Mouse (Mus musculus): ENCODE measurements around the gene Fbxo4.

- no peak for TF ChIP-seq CTCF (IDR thresholded peaks at IDR 0.05; ENCODE audit: extremely low read depth, insufficient read length, insufficient replicate concordance, low read depth, low read length)
- TF ChIP-seq POLR2A (IDR thresholded peaks at IDR 0.05; ENCODE audit: low read depth, low read length): no peak
Measured at GRCm38 (mm10) chr15:3936056-3936455, 43.3 kb downstream of the Fbxo4 start.

Measured in small intestine, adult 2 months (tissue).